Mouse (Mus musculus): Measurements from ENCODE around the gene Acss1.

- TF ChIP-seq CTCF (IDR thresholded peaks at IDR 0.05; ENCODE audit: borderline replicate concordance, extremely low read depth, insufficient read depth, insufficient read length) (no peak), POLR2A (IDR thresholded peaks at IDR 0.05; ENCODE audit: borderline replicate concordance, extremely low read depth, insufficient read depth, insufficient read length, poor library complexity, severe bottlenecking) (no peak)
Measured at GRCm38 (mm10) chr2:150670926-150671325, 2.6 kb upstream of the Acss1 start.
